Comparison of ENCODE assay signal across 13 mouse cellular contexts in genomic region chr9:106566437-106566836, GRCm38 (mm10). TPM values are rescaled to one million over a fixed set of nuclear protein-coding genes. Genes with fewer than 3 reads are reported as not detected.
DNase-seq lines count a peak whose midpoint lies in the region; ATAC-seq lines count a peak whose summit lies in the region.
"Had no signal": no experiment of that assay in that cellular context is flagged by ENCODE, and none has a peak within 500 bp of the region (broad histone marks: within the 10 kb centered on the region; RNA-seq: fewer than 3 reads in every experiment).

No protein-coding gene starts in this region.

- H3K9me3 ChIP-seq in kidney, embryonic 15.5 days (replicated peaks): no peaks in the 10 kb centered on the region
- H3K9me3 ChIP-seq in lung, embryonic 16.5 days (ENCODE audit: control insufficient read depth, low read length): no peaks in the 10 kb centered on the region
- H3K9me3 ChIP-seq in limb, embryonic 10.5 days (replicated peaks): no peaks in the 10 kb centered on the region
- H3K9me3 ChIP-seq: embryonic facial prominence, embryonic 12.5 days; limb, embryonic 15.5 days had no signal

- DNase-seq in urinary bladder, postnatal 14 days (ENCODE audit: low spot score): peak; percentile 4
- DNase-seq in urinary bladder, postnatal 10 days (ENCODE audit: low spot score): no peak
- no peak for DNase-seq in limb, embryonic 10.5 days (ENCODE audit: low spot score)
- DNase-seq in left cerebral cortex, postnatal 25 days (ENCODE audit: low spot score in 2 of 2): no peak
- DNase-seq in cerebellum, postnatal 10 days: no peak
- DNase-seq in gastrocnemius, postnatal 4 days (ENCODE audit: low spot score in 2 of 2): no peak

- H3K9ac ChIP-seq in kidney, embryonic 15.5 days: no peak overlapping the region
- no peak overlapping the region for H3K9ac ChIP-seq in lung, embryonic 16.5 days (ENCODE audit: low read length)
- H3K9ac ChIP-seq: embryonic facial prominence, embryonic 12.5 days; limb, embryonic 15.5 days had no signal

- H3K27me3 ChIP-seq in kidney, embryonic 15.5 days: no peaks in the 10 kb centered on the region
- H3K27me3 ChIP-seq in lung, embryonic 16.5 days (ENCODE audit: control insufficient read depth, insufficient read depth, low read depth, low read length): no peaks in the 10 kb centered on the region
- H3K27me3 ChIP-seq in limb, embryonic 10.5 days (ENCODE audit: low read depth, poor library complexity, severe bottlenecking): no peaks in the 10 kb centered on the region
- H3K27me3 ChIP-seq: embryonic facial prominence, embryonic 12.5 days; limb, embryonic 15.5 days had no signal

- 0 out of 2 replicates have a peak, but pooled peaks have one; percentile 60 for ATAC-seq in kidney, embryonic 15.5 days (replicated peaks; ENCODE audit: low FRiP score)
- no peak for ATAC-seq in lung, embryonic 16.5 days (ENCODE audit: low read depth)
- ATAC-seq: Patski had no signal

- H3K36me3 ChIP-seq in kidney, embryonic 15.5 days: no peaks in the 10 kb centered on the region
- H3K36me3 ChIP-seq in lung, embryonic 16.5 days (ENCODE audit: control insufficient read depth, insufficient read depth, low read length): no peaks in the 10 kb centered on the region
- no peaks in the 10 kb centered on the region for H3K36me3 ChIP-seq in limb, embryonic 10.5 days
- H3K36me3 ChIP-seq: embryonic facial prominence, embryonic 12.5 days; limb, embryonic 15.5 days had no signal

- 49% methylated on average over 11 of the region's 11 CpGs for WGBS in kidney, embryonic 15.5 days
- WGBS in lung, embryonic 16.5 days: 43% methylated on average over 11 of the region's 11 CpGs
- 63% methylated on average over 11 of the region's 11 CpGs for WGBS in limb, embryonic 10.5 days

- no peak overlapping the region for H3K27ac ChIP-seq in kidney, embryonic 15.5 days
- no peak overlapping the region for H3K27ac ChIP-seq in lung, embryonic 16.5 days (ENCODE audit: low read length)
- no peak overlapping the region for H3K27ac ChIP-seq in limb, embryonic 10.5 days
- H3K27ac ChIP-seq: embryonic facial prominence, embryonic 12.5 days; limb, embryonic 15.5 days had no signal

- H3K4me3 ChIP-seq in kidney, embryonic 15.5 days (replicated peaks): no peak overlapping the region
- H3K4me3 ChIP-seq in lung, embryonic 16.5 days (ENCODE audit: low read length): no peak overlapping the region
- H3K4me3 ChIP-seq in limb, embryonic 10.5 days: no peak overlapping the region
- H3K4me3 ChIP-seq: embryonic facial prominence, embryonic 12.5 days; limb, embryonic 15.5 days had no signal

- intact Hi-C loops in left cerebral cortex, postnatal 25 days (cut with DNase I): no loop called here

- H3K4me2 ChIP-seq in kidney, embryonic 15.5 days: no peak overlapping the region
- 0 out of 2 replicates have a peak overlapping the region, but pooled peaks have one; percentile 4 for H3K4me2 ChIP-seq in lung, embryonic 16.5 days (ENCODE audit: low read depth, low read length)
- H3K4me2 ChIP-seq: embryonic facial prominence, embryonic 12.5 days; limb, embryonic 15.5 days had no signal

- 0 out of 2 replicates have a peak, but pooled peaks cover 3% of the 10 kb centered on the region for H3K4me1 ChIP-seq in kidney, embryonic 15.5 days
- H3K4me1 ChIP-seq in lung, embryonic 16.5 days (replicated peaks; ENCODE audit: control insufficient read depth, insufficient read depth, low read length): no peaks in the 10 kb centered on the region
- 0 out of 2 replicates have a peak, but pooled peaks cover 3% of the 10 kb centered on the region for H3K4me1 ChIP-seq in limb, embryonic 10.5 days
- H3K4me1 ChIP-seq: embryonic facial prominence, embryonic 12.5 days; limb, embryonic 15.5 days had no signal

RNA-seq across cellular contexts. Expression of gene Iqcf4, which starts 4.4 kb away (rescaled TPM):
- polyA plus RNA-seq in kidney, embryonic 15.5 days (2015; fragmentation: Nextera tagmentation; extraction: Ambion mirVana): not detected in 2 replicates
- polyA plus RNA-seq in lung, embryonic 16.5 days (2015; fragmentation: Nextera tagmentation; extraction: Ambion mirVana): not detected in 2 replicates
- polyA plus RNA-seq in limb, embryonic 10.5 days (2016; fragmentation: Nextera tagmentation; extraction: Ambion mirVana): not detected in 2 replicates
- total RNA-seq in left cerebral cortex, postnatal 25 days (2021): not detected
- total RNA-seq in gastrocnemius, postnatal 4 days (2021): not detected
- polyA plus RNA-seq: embryonic facial prominence, embryonic 12.5 days; heart, postnatal 0 days; limb, embryonic 15.5 days; Patski; urinary bladder, adult 2 months had no signal

RNA-seq across cellular contexts. Expression of gene Iqcf3, which starts 5.0 kb away (rescaled TPM):
- polyA plus RNA-seq in kidney, embryonic 15.5 days (2015; fragmentation: Nextera tagmentation; extraction: Ambion mirVana): not detected in 2 replicates
- polyA plus RNA-seq in lung, embryonic 16.5 days (2015; fragmentation: Nextera tagmentation; extraction: Ambion mirVana): not detected in 2 replicates
- not detected in 2 replicates for polyA plus RNA-seq in limb, embryonic 10.5 days (2016; fragmentation: Nextera tagmentation; extraction: Ambion mirVana)
- not detected for total RNA-seq in left cerebral cortex, postnatal 25 days (2021)
- not detected for total RNA-seq in gastrocnemius, postnatal 4 days (2021)
- polyA plus RNA-seq: embryonic facial prominence, embryonic 12.5 days; heart, postnatal 0 days; limb, embryonic 15.5 days; Patski; urinary bladder, adult 2 months had no signal

RNA-seq across cellular contexts. Expression of gene Iqcf5, which starts 52.1 kb away (rescaled TPM):
- not detected in 2 replicates for polyA plus RNA-seq in kidney, embryonic 15.5 days (2015; fragmentation: Nextera tagmentation; extraction: Ambion mirVana)
- not detected in 2 replicates for polyA plus RNA-seq in lung, embryonic 16.5 days (2015; fragmentation: Nextera tagmentation; extraction: Ambion mirVana)
- not detected in 2 replicates for polyA plus RNA-seq in limb, embryonic 10.5 days (2016; fragmentation: Nextera tagmentation; extraction: Ambion mirVana)
- total RNA-seq in left cerebral cortex, postnatal 25 days (2021): not detected
- not detected for total RNA-seq in gastrocnemius, postnatal 4 days (2021)
- polyA plus RNA-seq: embryonic facial prominence, embryonic 12.5 days; heart, postnatal 0 days; limb, embryonic 15.5 days; Patski; urinary bladder, adult 2 months had no signal

RNA-seq across cellular contexts. Expression of gene Iqcf6, which starts 59.9 kb away (rescaled TPM):
- not detected in 2 replicates for polyA plus RNA-seq in kidney, embryonic 15.5 days (2015; fragmentation: Nextera tagmentation; extraction: Ambion mirVana)
- polyA plus RNA-seq in lung, embryonic 16.5 days (2015; fragmentation: Nextera tagmentation; extraction: Ambion mirVana): not detected in 2 replicates
- polyA plus RNA-seq in limb, embryonic 10.5 days (2016; fragmentation: Nextera tagmentation; extraction: Ambion mirVana): not detected in 2 replicates
- not detected for total RNA-seq in left cerebral cortex, postnatal 25 days (2021)
- total RNA-seq in gastrocnemius, postnatal 4 days (2021): not detected
- polyA plus RNA-seq: embryonic facial prominence, embryonic 12.5 days; heart, postnatal 0 days; limb, embryonic 15.5 days; Patski; urinary bladder, adult 2 months had no signal
